Mouse (Mus musculus) kidney, embryonic 15.5 days (tissue): ENCODE measurements around the gene Sgms1. TPM values are rescaled to one million over a fixed set of nuclear protein-coding genes. Genes with fewer than 3 reads are reported as not detected.
A peak's percentile ranks its signal among the peaks of the same experiment; 100 is the strongest.

Experiments
- ATAC-seq: fragments of 200-750 bp; cut with Nextera tagmentation; replicated peaks from 2 replicates; pipeline ENCODE4 v1.8.0; 2017; ENCODE audit warnings: moderate TSS enrichment; ENCODE audit not compliant: low FRiP score
- H3K27ac ChIP-seq: fragments of 300-500 bp; sonication (generic); 2 replicates; pipeline ENCODE4 v1.5.1; 2015; ENCODE audit warnings: mild to moderate bottlenecking, inconsistent platforms
- H3K27me3 ChIP-seq: fragments of 300-500 bp; sonication (generic); 2 replicates; pipeline ENCODE4 v1.6.1; 2015; ENCODE audit warnings: inconsistent platforms
- H3K36me3 ChIP-seq: fragments of 300-500 bp; sonication (generic); 2 replicates; pipeline ENCODE4 v1.6.1; 2015; ENCODE audit warnings: inconsistent platforms
- H3K4me1 ChIP-seq: fragments of 300-500 bp; sonication (generic); 2 replicates; pipeline ENCODE4 v1.6.1; 2015; ENCODE audit warnings: inconsistent platforms
- H3K4me2 ChIP-seq: fragments of 300-500 bp; sonication (generic); 2 replicates; pipeline ENCODE4 v1.6.1; 2015; ENCODE audit warnings: moderate library complexity, mild to moderate bottlenecking, inconsistent platforms
- H3K4me3 ChIP-seq: fragments of 300-500 bp; sonication (generic); replicated peaks from 2 replicates; pipeline ENCODE4 v1.5.1; 2015; ENCODE audit warnings: mild to moderate bottlenecking, inconsistent platforms
- H3K9ac ChIP-seq: fragments of 300-500 bp; sonication (generic); 2 replicates; pipeline ENCODE4 v1.6.1; 2015; ENCODE audit warnings: mild to moderate bottlenecking, inconsistent platforms
- H3K9me3 ChIP-seq: fragments of 300-500 bp; sonication (generic); replicated peaks from 2 replicates; pipeline ENCODE4 v1.6.1; 2016; ENCODE audit warnings: inconsistent platforms
- WGBS: fragments of 180-500 bp; shearing (Covaris S2); methylation state at CpG from one replicate; pipeline ENCODE4 v1.1.7; 2015; ENCODE audit warnings: mixed read lengths; 5-methylcytosine and 5-hydroxymethylcytosine counted together
- polyA plus RNA-seq: library from polyadenylated mRNA; unstranded; fragments of >200 nt; fragmentation: Nextera tagmentation; extraction: Ambion mirVana; gene quantifications from 2 replicates; pipeline ENCODE4 v1.2.1, GENCODE M21; 2015

The Sgms1 gene
- polyA plus RNA-seq, 1 experiment from 2014 or later, result 57.0 TPM

DNA sequence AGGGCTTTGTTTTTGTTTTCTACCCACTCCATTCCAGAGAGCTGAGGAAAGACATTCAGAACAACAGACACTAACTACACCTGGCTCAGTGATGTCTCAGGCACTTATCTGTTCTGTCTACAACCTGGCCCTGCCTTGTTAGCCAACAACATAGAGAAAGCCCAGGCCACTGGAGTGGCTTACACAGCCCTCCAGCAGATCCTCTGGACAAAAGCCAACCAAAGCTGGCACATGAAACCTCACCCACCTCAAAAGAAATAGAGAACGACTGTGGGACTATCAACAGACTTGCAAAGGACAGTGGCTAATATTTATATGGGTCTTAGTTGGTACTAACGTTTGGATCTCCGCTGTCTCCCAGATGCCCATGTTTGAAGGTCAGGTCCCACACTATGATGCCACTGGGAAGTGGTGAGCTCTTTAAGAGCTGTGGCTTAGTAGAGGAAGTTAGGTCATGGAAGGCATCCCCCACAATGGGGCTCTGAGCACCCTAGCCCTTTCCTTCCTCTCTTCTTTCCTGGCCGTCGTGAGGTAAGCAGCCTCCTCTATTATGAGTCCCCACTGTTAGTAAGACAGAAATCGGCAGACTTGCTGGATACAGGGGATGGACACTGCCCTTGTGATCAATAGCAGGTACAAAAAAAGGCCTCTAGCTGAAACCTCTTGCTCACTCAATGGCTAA is 10.1 kb downstream of the Sgms1 start:
- Histone ChIP-seq H3K9ac (no peak overlapping the region), H3K4me2 (no peak overlapping the region), H3K4me3 (no peak overlapping the region), H3K4me1 (peaks cover 49% of the 10 kb centered on the region), H3K36me3 (no peaks in the 10 kb centered on the region), H3K27ac (no peak overlapping the region), H3K9me3 (no peaks in the 10 kb centered on the region), H3K27me3 (no peaks in the 10 kb centered on the region)
- 70% methylated on average over 6 of the region's 6 CpGs for WGBS
- no peak for ATAC-seq

DNA sequence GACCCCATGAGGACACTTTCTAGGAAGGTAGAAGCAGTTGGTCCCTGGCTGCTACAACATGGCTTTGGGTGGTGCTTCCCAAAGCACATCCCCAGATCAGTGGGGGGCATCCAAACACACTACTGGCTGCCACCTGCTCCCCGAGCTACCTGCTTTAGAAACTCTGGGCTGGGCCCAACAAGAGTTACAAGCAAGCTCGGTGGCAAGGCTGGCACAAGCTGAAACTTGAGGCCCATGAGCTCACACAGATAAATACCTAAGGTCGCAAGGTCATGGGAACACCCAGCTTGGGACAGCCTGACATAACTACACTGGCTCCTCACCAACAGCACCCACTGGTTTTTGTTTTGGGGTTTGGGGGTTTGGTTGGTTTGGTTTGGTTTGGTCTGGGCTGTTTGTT is 10.9 kb downstream of the Sgms1 start:
- Histone ChIP-seq H3K4me2 (no peak overlapping the region), H3K4me3 (no peak overlapping the region), H3K4me1 (peaks cover 54% of the 10 kb centered on the region), H3K9me3 (no peaks in the 10 kb centered on the region), H3K9ac (no peak overlapping the region), H3K27ac (no peak overlapping the region), H3K36me3 (no peaks in the 10 kb centered on the region), H3K27me3 (no peaks in the 10 kb centered on the region)
- ATAC-seq, result no peak
- 59% methylated on average over 3 of the region's 3 CpGs for WGBS

DNA sequence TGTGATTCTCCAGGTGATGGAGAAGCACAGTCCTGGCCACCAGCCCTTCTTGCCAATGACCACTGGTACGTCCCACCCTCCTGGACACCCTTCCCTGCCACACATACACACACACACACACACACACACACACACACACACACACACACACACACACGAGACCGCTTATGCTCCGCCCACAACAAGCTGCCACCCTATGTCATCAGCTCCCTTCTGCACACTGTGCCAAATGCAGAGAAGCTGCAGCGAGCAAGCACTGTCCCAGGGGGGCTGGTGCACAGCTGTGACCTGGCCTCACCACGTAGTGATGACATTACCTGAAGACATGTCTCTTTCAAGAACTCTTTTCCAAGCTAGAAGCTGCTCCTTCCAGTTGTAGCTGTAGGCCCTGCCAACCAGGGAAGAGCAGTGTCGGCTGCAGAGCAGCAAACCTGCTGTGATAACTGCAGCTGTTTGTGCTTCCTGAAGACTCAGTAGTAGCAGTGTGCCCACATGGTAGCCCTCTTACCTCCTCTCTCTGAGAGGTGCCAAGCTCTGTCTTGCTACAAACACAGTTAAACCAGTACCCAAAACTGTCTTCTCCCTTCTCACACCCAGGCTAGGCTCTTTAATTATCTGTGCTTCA is 11.7 kb downstream of the Sgms1 start:
- Histone ChIP-seq H3K36me3 (no peaks in the 10 kb centered on the region), H3K4me2 (no peak overlapping the region), H3K9ac (no peak overlapping the region), H3K27ac (no peak overlapping the region), H3K9me3 (no peaks in the 10 kb centered on the region), H3K4me1 (peaks cover 53% of the 10 kb centered on the region), H3K27me3 (no peaks in the 10 kb centered on the region), H3K4me3 (no peak overlapping the region)
- WGBS, result 74% methylated on average over 6 of the region's 7 CpGs
- no peak for ATAC-seq

DNA sequence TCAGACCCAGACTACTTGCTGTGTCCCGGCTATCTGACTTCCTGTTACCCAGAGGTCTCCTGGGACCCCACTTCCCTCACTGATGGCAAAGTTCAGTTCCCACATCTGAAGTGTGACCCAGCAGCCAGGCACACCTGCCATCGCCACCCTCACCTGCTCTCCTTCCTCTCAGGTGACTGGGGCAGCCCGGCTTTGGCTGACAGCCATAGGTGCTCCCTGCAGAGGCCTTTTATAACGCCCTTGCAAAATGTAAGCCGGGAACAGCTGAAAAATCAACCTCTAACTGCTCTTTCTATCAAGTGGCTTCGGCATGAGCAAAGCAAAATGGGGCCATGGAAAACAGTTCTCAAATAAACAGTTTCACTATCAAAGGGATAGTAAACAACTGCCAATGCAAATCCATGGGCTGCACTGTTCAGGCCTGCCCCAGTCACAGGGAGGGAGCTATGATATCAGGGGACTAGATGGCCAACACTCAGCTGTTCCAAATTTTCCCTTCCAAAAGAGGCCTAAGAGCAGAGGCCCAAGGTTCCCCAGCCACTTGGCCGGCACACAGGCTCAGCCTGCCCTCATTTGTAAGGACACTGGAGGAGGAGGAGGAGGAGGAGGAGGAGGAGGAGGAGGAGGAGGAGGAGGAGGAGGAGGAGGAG is 12.5 kb downstream of the Sgms1 start:
- Histone ChIP-seq H3K4me1 (peaks cover 51% of the 10 kb centered on the region), H3K9ac (no peak overlapping the region), H3K4me3 (no peak overlapping the region), H3K27ac (peak overlapping the region; percentile 27; the same call in 1 of the 2 replicates), H3K9me3 (no peaks in the 10 kb centered on the region), H3K27me3 (no peaks in the 10 kb centered on the region), H3K36me3 (no peaks in the 10 kb centered on the region), H3K4me2 (no peak overlapping the region)
- 64% methylated on average over 6 of the region's 7 CpGs for WGBS
- no peak for ATAC-seq

DNA sequence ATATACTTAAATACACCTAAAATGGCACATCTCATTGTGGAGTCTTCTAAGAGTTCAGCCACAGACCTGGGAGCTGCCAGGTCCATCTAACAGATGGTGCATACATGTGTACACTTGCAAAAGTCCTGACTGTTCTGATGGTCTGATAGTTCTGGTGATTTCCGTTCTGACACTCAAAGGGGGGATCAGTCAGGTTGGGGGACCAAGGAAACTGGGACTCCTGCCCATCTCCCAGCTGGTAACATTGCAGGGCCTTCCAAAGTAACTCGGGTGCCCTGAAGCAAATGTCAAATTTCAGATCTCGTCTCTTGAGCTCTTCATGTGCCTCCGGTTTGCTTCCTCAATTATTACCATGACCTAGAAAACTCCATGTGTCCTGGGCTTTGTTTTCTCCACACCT is 13.5 kb downstream of the Sgms1 start:
- Histone ChIP-seq H3K36me3 (no peaks in the 10 kb centered on the region), H3K4me2 (no peak overlapping the region)

DNA sequence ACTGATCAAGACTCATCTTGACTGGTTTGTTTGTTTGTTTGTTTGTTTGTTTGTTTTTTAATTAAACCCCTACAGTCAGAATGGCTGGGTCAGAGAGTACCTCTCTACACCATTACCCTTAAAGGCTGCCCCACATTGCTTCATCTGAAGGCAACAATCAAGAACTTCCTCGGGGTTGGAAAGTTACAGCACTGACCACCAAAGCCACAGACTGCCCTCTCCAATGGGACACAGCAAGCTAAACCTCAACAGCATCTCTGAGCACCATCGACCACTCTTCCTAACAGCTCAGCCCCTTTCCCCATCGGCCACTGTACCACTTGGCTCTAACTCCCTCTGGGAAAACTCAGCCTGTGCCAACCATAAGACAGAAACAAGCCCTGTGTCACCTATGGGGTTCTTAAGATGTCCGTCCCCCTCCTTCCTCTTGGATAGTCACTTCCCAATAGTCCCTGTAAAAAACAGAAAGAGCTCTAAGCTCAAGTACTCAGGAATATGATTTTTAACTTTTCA is 14.0 kb downstream of the Sgms1 start:
- no peak for ATAC-seq
- Histone ChIP-seq H3K4me3 (no peak overlapping the region), H3K9me3 (no peaks in the 10 kb centered on the region), H3K4me2 (no peak overlapping the region), H3K27ac (no peak overlapping the region), H3K27me3 (no peaks in the 10 kb centered on the region), H3K9ac (no peak overlapping the region), H3K36me3 (no peaks in the 10 kb centered on the region), H3K4me1 (peaks cover 41% of the 10 kb centered on the region)
- WGBS, result 94% methylated on average over 4 of the region's 4 CpGs

More for the DNA sequence above, 13.5 kb downstream of the Sgms1 start:
- Histone ChIP-seq H3K9ac (no peak overlapping the region), H3K27me3 (no peaks in the 10 kb centered on the region), H3K4me3 (no peak overlapping the region), H3K9me3 (no peaks in the 10 kb centered on the region), H3K27ac (no peak overlapping the region), H3K4me1 (peaks cover 41% of the 10 kb centered on the region)
- no peak for ATAC-seq
- 92% methylated on average over 4 of the region's 4 CpGs for WGBS

DNA sequence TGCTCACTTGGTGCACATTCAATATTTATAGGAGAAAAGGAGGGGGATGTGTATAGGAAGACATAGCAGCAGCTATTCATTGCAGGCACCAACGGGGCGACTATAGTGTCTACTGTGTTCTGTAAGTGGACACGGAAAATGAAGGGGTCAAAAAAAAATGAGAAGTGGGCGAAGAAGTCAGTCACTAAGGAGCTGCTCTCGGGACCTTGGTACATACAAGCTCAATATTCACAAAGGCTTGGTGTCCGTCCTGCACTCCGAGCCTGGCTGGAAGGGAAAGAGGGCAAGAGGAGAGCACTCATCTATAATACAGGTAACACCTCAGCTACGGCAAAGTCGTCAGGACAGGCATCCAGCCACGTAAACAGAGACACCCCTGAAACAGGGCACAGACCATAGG is 14.8 kb downstream of the Sgms1 start:
- Histone ChIP-seq H3K27ac (no peak overlapping the region), H3K4me3 (no peak overlapping the region), H3K9ac (no peak overlapping the region), H3K36me3 (no peaks in the 10 kb centered on the region), H3K9me3 (no peaks in the 10 kb centered on the region), H3K4me1 (peaks cover 41% of the 10 kb centered on the region), H3K27me3 (no peaks in the 10 kb centered on the region), H3K4me2 (no peak overlapping the region)
- ATAC-seq, result no peak
- 92% methylated on average over 10 of the region's 10 CpGs for WGBS

DNA sequence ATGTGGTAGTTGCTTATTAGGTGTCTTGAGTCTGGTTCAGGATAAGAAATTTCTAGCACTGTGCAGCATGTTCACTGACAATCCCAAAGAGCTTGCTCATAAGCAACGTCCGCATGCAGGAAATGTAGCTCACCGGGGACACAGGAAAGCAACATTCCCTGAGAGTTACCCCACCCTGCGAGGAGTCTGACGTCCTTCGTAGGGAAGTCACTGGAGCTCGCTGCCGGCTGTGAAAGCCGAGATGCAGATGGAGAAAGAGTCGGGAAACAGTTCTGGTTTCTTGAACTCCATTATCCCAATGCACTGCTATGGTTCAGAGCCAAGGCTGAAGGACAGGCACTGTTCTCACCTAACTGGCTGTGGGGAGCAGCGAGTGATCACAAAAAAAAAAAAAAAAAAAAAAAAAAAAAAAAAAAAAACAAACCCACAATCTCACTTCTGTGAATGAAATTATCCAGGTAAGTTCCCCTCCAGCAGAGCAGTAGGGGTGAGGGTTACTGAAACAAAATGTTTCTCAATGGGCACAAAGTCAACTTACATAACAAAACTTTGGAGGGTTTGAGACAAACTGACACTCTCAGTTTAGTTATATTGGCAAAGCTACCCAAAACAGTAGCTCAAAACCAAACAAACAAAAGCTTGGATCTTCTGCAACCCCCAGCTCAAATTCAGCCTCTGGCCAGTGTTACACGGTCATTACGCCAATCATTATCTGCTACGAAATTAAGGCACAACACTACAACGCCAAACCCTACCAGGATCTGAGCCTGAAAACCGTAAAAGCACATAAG is 15.5 kb downstream of the Sgms1 start:
- Histone ChIP-seq H3K4me1 (peaks cover 35% of the 10 kb centered on the region), H3K4me2 (no peak overlapping the region)

DNA sequence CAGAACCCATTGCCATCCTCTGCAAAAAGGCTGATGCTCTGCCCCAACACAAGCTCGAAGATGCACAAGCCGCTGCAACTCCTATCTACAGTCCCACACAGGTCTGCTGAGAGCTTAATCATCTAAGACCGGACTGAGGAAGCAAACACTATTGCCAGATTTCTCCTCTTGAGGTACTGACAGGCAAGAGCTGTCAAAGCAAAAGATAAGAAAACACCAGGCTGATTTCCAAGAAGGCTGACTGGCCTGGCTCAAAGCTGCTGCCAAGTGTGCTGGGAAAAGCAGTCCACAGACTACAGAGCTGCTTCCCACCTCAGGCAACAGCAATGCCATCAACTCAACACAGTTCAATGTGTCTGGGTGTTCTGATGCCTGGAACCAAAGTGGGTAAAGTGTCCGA is 17.1 kb downstream of the Sgms1 start:
- Histone ChIP-seq H3K27ac (no peak overlapping the region), H3K4me3 (no peak overlapping the region), H3K4me1 (peaks cover 20% of the 10 kb centered on the region), H3K36me3 (no peaks in the 10 kb centered on the region), H3K4me2 (no peak overlapping the region), H3K27me3 (no peaks in the 10 kb centered on the region), H3K9ac (no peak overlapping the region), H3K9me3 (no peaks in the 10 kb centered on the region)
- WGBS, result 78% methylated on average over 4 of the region's 4 CpGs
- ATAC-seq, result no peak

More for the DNA sequence above, 15.5 kb downstream of the Sgms1 start:
- Histone ChIP-seq H3K27me3 (no peaks in the 10 kb centered on the region), H3K9me3 (no peaks in the 10 kb centered on the region), H3K4me3 (no peak overlapping the region), H3K36me3 (no peaks in the 10 kb centered on the region), H3K9ac (no peak overlapping the region), H3K27ac (0 out of 2 replicates have a peak overlapping the region, but pooled peaks have one; percentile 27)
- WGBS, result 47% methylated on average over 16 of the region's 16 CpGs
- no peak for ATAC-seq

DNA sequence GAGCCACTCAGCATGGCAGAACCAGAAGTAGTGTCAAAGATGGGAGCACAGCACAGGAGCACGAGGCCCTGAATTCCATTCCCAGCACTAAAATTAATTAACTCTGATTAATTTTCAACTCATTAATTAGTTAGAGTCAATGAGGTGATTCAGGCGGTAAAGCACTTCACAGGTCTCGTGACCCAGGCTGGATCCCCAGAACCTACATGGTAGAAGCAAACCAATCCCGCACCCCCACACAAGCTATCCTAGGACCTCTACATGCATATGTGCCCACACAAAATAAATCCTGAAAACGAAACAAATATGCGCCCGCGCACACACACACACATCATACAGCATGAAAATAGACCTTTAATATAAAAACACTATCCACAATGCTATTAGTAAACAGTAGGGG is 22.2 kb downstream of the Sgms1 start:
- Histone ChIP-seq H3K4me1 (peaks cover 17% of the 10 kb centered on the region), H3K27me3 (no peaks in the 10 kb centered on the region), H3K36me3 (no peaks in the 10 kb centered on the region), H3K9ac (no peak overlapping the region), H3K9me3 (no peaks in the 10 kb centered on the region), H3K27ac (no peak overlapping the region), H3K4me3 (no peak overlapping the region), H3K4me2 (no peak overlapping the region)
- ATAC-seq, result peak; percentile 40; the same call in 1 of the 2 replicates
- WGBS, result 84% methylated on average over 8 of the region's 8 CpGs

DNA sequence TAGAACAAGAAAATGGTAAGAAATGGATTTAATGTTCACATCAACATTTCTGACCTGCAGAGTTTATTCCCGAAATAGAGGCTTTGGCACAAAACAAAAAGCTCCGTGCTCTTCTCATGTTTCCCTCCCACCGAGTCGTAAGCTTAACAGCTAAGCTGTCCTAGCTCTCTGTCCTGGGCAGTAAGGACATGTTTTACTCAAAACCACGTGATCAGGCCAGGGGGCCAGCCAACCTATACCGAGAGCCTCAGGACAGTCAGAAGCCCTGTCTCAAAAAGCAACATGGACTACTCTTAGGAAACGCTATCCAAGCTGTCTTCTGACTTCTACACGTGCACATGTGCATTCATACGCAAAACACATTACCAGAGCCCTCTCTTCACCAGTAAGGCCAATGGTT is 23.1 kb downstream of the Sgms1 start:
- Histone ChIP-seq H3K36me3 (no peaks in the 10 kb centered on the region), H3K27me3 (no peaks in the 10 kb centered on the region), H3K4me1 (peaks cover 21% of the 10 kb centered on the region), H3K4me2 (no peak overlapping the region), H3K27ac (no peak overlapping the region), H3K9ac (no peak overlapping the region), H3K9me3 (no peaks in the 10 kb centered on the region), H3K4me3 (no peak overlapping the region)
- 64% methylated on average over 9 of the region's 9 CpGs for WGBS
- ATAC-seq, result no peak

DNA sequence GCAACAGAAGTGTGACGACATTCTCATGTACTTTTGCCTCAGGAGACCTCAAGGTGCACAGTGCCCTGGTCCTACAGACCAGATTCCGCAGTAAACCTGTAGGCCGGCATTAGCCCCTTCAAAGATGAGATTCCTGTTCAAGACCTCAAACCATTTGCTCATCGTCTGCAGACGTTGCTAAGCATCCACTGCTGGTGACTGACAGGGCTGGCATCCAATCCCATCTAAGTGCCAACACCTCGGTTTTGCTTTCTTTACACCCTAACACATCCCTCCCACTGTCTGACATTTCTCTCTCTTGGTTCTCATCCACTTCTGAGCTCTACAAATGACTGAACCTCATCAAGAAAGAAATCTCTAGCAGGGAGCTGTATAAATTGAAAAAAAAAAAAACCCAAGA is 24.4 kb downstream of the Sgms1 start:
- ATAC-seq, result no peak
- 85% methylated on average over 6 of the region's 6 CpGs for WGBS
- peaks cover 21% of the 10 kb centered on the region for H3K4me1 ChIP-seq
- H3K4me3 ChIP-seq, result no peak overlapping the region
- H3K4me2 ChIP-seq, result no peak overlapping the region
- no peaks in the 10 kb centered on the region for H3K36me3 ChIP-seq
- no peaks in the 10 kb centered on the region for H3K9me3 ChIP-seq
- no peak overlapping the region for H3K27ac ChIP-seq
- H3K27me3 ChIP-seq, result no peaks in the 10 kb centered on the region
- no peak overlapping the region for H3K9ac ChIP-seq
